Mouse (Mus musculus): Measurements from ENCODE around the gene Syt7. TPM values are rescaled to one million over a fixed set of nuclear protein-coding genes. Genes with fewer than 3 reads are reported as not detected.

The Syt7 gene
- polyA plus RNA-seq, 1 experiment from 2014 or later, result 0.10 TPM

DNA sequence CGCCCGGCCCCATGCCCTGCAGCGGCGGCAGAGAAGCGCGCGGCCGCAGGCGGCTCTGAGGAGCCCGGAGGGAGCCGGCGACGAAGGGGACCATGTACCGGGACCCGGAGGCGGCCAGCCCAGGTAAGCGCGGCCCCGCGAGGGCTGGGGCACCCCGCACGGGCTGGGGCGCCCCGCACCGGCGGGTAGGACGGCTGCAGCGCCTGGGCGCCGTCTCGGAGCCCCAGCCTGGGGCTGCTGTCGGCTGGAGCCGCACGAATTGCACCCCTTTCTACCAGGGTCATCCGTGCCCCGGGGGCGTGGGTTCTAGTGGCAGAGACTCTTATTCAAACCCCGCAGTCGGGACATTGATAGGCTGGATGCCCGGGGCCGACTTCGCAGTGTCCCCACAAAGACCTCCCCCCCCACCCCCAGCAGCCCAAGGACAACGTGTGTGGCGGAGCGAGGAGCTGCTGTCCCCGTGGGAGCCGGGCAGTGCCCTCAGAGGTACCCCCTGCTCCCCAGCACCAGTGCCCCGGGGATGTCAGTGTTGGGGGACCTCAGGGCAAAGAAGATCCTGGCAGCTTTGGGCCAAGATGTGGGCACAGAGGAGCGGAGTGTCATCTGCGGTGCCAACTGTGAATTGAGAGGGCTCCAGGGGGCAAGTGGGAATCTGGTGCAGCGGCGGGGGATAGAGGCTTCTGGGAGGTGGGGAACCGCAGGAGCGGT is 655 bp downstream of the Syt7 start:
- Histone ChIP-seq H3K9ac (peak overlapping the region; percentile 43; the same call in 1 of the 2 replicates), H3K27ac (no peak overlapping the region), H3K36me3 (no peaks in the 10 kb centered on the region), H3K4me3 (replicated peaks) (peak overlapping the region; percentile 59), H3K4me1 (replicated peaks) (peaks cover 15% of the 10 kb centered on the region; the same call in 1 of the 2 replicates), H3K27me3 (peaks cover 74% of the 10 kb centered on the region), H3K4me2 (peak overlapping the region; percentile 72), H3K9me3 (replicated peaks) (no peaks in the 10 kb centered on the region)
- no peak for DNase-seq
- WGBS (ENCODE audit: insufficient replicate concordance), result 4% methylated on average over 49 of the region's 54 CpGs
- peak; percentile 32; the same call in 1 of the 2 replicates for ATAC-seq (ENCODE audit: low read depth)

DNA sequence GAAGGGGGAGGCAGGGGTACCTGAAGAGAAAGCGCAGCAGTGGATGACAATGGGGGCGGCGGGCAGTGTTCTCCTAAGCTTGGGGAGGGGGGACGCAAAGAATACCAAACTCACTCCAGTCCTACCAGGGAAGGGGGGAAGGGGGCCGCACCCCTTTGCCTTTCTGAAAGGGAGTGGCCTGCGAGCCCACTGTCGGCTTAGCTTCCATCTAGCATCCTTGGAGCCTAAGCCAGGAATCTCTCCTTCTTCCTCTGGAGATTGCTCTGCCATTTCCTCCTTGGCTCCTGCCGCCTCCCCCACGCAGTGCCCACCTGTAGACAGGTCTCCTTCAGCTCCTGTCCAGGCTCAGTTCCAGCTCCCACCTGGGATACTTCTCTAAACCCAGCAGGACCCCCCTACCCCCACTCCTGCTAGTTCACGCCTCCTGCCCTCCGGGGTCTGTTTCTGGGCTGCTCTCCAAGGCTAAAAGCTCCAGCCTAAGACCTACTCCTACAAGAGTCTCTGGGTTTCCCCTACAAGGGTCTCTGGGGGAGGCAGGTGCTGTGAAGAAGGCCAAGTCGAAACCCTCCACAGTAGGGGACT is 1.3 kb downstream of the Syt7 start:
- ATAC-seq (ENCODE audit: low read depth), result no peak
- no peak overlapping the region for H3K27ac ChIP-seq

DNA sequence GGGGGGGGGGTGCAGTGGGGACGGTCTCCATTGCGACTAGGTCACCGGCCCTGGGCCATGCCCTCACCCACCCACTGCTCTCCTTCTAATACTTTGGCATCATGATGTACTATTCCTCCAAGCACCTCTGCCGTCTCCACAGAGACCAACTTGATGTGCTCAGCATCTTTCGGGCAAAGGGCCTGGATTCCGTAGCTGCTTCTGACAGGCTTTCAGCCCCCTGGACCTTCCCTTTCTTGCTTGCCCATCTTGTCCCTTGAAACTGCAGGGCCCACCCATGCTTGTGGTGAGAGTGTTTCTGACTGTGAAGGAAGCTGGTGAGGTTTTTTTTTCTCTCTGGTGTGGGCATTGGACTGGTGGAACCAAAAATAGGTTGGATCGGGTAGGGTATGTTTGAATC is 2.1 kb downstream of the Syt7 start:
- H3K9me3 ChIP-seq (replicated peaks), result no peaks in the 10 kb centered on the region
- H3K4me2 ChIP-seq, result no peak overlapping the region
- no peak overlapping the region for H3K4me3 ChIP-seq (replicated peaks)
- H3K27ac ChIP-seq, result no peak overlapping the region
- 47% methylated on average over 7 of the region's 7 CpGs for WGBS (ENCODE audit: insufficient replicate concordance)
- H3K9ac ChIP-seq, result no peak overlapping the region
- ATAC-seq (ENCODE audit: low read depth) (no peak), DNase-seq (no peak)
- peaks cover 60% of the 10 kb centered on the region for H3K27me3 ChIP-seq
- H3K4me1 ChIP-seq (replicated peaks), result peaks cover 15% of the 10 kb centered on the region; the same call in 1 of the 2 replicates
- H3K36me3 ChIP-seq, result no peaks in the 10 kb centered on the region

More for the DNA sequence above, 1.3 kb downstream of the Syt7 start:
- Histone ChIP-seq H3K9me3 (replicated peaks) (no peaks in the 10 kb centered on the region), H3K36me3 (no peaks in the 10 kb centered on the region), H3K9ac (no peak overlapping the region), H3K27me3 (peaks cover 68% of the 10 kb centered on the region), H3K4me1 (replicated peaks) (peaks cover 15% of the 10 kb centered on the region; the same call in 1 of the 2 replicates), H3K4me2 (0 out of 2 replicates have a peak overlapping the region, but pooled peaks have one; percentile 72), H3K4me3 (replicated peaks) (no peak overlapping the region)
- 14% methylated on average over 12 of the region's 12 CpGs for WGBS (ENCODE audit: insufficient replicate concordance)
- no peak for DNase-seq

DNA sequence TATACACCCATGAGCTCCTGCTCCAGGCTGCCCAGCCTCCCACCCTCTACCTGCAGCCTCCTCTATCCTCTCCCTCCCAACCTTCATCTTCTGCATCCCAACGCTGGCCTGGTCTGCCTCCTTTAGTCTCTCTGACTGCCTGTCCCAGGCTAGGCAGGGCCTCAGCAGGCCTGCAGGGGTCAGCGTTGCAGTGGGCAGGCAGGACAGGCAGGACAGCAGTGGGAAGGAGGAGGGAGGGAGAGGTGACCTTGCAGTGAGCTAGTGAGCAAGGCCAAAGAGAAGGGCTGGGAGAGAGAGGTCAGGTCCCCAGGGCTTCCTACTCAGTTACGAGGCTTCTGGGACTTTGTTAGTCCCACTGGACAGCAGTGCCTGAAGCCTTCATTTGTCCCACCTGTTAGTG is 3.1 kb downstream of the Syt7 start:
- Histone ChIP-seq H3K27me3 (peaks cover 54% of the 10 kb centered on the region), H3K36me3 (no peaks in the 10 kb centered on the region), H3K4me1 (replicated peaks) (peaks cover 15% of the 10 kb centered on the region; the same call in 1 of the 2 replicates), H3K9ac (no peak overlapping the region), H3K27ac (no peak overlapping the region), H3K9me3 (replicated peaks) (no peaks in the 10 kb centered on the region), H3K4me3 (replicated peaks) (no peak overlapping the region), H3K4me2 (no peak overlapping the region)
- ATAC-seq (ENCODE audit: low read depth) (no peak), DNase-seq (no peak)
- 14% methylated on average over 3 of the region's 3 CpGs for WGBS (ENCODE audit: insufficient replicate concordance)

DNA sequence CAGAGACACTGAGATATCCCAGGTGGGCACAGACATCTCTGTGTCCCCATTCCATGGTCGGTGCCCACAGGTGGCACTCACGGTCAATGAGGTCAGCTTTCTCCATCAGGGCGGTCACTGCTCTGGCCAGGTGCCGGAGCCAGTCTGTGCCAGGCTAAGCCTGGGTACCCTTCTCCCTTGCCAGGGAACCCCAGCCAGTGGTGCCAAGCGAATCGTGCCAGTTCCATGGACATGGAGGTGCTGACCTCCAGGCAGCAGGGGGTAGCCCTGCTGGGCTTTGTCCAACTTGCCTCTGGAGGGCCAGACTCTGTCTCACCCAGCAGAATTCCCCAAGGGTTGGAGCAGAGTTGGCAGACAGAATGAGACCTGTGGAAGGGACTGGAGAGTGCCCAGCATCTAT is 4.6 kb downstream of the Syt7 start:
- no peak overlapping the region for H3K9ac ChIP-seq
- no peaks in the 10 kb centered on the region for H3K36me3 ChIP-seq
- no peak overlapping the region for H3K27ac ChIP-seq
- peaks cover 13% of the 10 kb centered on the region; the same call in 1 of the 2 replicates for H3K4me1 ChIP-seq (replicated peaks)
- ATAC-seq (ENCODE audit: low read depth) (no peak), DNase-seq (no peak)
- no peaks in the 10 kb centered on the region for H3K9me3 ChIP-seq (replicated peaks)
- H3K4me3 ChIP-seq (replicated peaks), result no peak overlapping the region
- H3K27me3 ChIP-seq, result peaks cover 40% of the 10 kb centered on the region
- 68% methylated on average over 6 of the region's 6 CpGs for WGBS (ENCODE audit: insufficient replicate concordance)
- no peak overlapping the region for H3K4me2 ChIP-seq

DNA sequence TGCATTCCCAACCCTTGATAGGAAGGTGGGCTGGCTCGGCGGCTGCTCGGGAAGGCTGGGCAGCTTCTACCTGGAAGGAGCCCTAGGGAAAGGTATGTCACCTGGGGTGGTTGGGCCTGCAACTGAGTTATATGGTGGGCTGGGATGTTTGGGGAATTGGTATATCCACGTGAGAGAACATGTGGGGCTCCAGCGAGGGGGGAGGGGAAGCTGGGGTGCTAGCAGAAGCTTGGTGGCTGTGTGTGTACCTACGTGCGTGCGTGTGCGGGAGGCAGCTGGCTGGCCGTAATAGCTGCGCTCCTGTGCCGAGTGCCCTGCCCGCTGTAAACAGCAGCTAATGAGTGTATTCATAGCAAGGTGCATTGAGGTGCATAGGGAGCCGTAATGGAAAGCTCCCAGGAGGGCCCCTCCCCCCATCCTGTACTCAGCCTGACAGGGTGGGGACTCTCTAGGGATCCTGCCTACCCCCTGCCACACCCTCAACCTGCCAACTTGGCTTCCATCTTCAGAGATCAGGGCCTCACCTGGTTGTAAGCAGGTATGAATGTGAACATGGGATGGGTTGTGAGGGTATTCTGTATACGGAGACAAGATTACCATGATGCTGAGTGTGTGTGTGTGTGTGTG is 5.1 kb downstream of the Syt7 start:
- DNase-seq (no peak), ATAC-seq (ENCODE audit: low read depth) (no peak)
- Histone ChIP-seq H3K9me3 (replicated peaks) (no peaks in the 10 kb centered on the region), H3K4me1 (replicated peaks) (0 out of 2 replicates have a peak, but pooled peaks cover 8% of the 10 kb centered on the region), H3K27ac (no peak overlapping the region), H3K27me3 (peaks cover 34% of the 10 kb centered on the region), H3K4me2 (no peak overlapping the region), H3K4me3 (replicated peaks) (no peak overlapping the region), H3K9ac (no peak overlapping the region), H3K36me3 (no peaks in the 10 kb centered on the region)
- WGBS (ENCODE audit: insufficient replicate concordance), result 62% methylated on average over 15 of the region's 15 CpGs

DNA sequence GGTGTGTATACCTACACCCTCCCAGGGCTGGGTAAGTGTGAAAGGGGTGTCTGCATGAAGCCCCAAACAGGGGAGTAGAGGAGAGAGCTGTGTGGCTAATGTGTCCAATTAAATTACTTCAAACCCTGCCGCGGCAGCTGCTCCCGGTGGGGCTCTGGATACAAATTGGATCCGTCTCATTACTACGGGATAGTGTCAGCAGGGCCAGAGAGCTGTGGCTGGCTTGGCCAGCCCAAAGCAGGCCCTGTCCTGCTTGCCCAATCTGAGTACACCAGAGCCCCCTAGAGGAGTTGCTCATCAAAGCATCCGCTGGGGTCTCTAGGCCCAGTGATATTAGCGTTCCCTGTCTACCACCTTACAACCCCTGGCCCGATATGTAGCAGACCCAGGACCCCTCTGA is 6.3 kb downstream of the Syt7 start:
- DNase-seq (no peak), ATAC-seq (ENCODE audit: low read depth) (no peak)
- H3K9ac ChIP-seq, result no peak overlapping the region
- H3K9me3 ChIP-seq (replicated peaks), result no peaks in the 10 kb centered on the region
- H3K4me1 ChIP-seq (replicated peaks), result no peaks in the 10 kb centered on the region
- 24% methylated on average over 8 of the region's 8 CpGs for WGBS (ENCODE audit: insufficient replicate concordance)
- no peak overlapping the region for H3K27ac ChIP-seq
- peaks cover 23% of the 10 kb centered on the region for H3K27me3 ChIP-seq
- H3K36me3 ChIP-seq, result no peaks in the 10 kb centered on the region
- H3K4me3 ChIP-seq (replicated peaks), result no peak overlapping the region
- no peak overlapping the region for H3K4me2 ChIP-seq

DNA sequence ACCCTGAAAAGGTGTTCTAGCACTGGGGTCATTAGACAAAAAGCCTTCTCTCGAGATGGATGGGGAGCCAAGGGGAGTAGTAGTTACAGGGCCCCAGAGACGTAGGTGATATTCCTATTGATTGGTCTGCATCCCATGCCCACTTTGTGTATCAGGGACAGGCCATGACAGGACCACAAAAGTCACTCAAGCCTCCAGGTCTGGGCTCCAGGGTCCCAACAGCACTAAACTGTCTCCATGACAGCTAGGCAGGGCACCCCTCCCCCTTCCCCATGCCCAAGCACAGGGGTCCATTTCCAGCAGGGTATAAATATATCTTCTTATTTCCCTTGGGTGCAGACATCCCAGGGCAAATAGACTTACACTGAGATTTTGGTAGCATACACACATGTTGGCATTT is 8.1 kb downstream of the Syt7 start:
- Histone ChIP-seq H3K36me3 (no peaks in the 10 kb centered on the region), H3K4me3 (replicated peaks) (no peak overlapping the region), H3K9ac (no peak overlapping the region), H3K27me3 (peaks cover 5% of the 10 kb centered on the region; the same call in 1 of the 2 replicates), H3K4me2 (no peak overlapping the region), H3K9me3 (replicated peaks) (no peaks in the 10 kb centered on the region), H3K4me1 (replicated peaks) (no peaks in the 10 kb centered on the region), H3K27ac (no peak overlapping the region)
- WGBS (ENCODE audit: insufficient replicate concordance), result 40% methylated on average over 2 of the region's 2 CpGs
- ATAC-seq (ENCODE audit: low read depth) (no peak), DNase-seq (no peak)

DNA sequence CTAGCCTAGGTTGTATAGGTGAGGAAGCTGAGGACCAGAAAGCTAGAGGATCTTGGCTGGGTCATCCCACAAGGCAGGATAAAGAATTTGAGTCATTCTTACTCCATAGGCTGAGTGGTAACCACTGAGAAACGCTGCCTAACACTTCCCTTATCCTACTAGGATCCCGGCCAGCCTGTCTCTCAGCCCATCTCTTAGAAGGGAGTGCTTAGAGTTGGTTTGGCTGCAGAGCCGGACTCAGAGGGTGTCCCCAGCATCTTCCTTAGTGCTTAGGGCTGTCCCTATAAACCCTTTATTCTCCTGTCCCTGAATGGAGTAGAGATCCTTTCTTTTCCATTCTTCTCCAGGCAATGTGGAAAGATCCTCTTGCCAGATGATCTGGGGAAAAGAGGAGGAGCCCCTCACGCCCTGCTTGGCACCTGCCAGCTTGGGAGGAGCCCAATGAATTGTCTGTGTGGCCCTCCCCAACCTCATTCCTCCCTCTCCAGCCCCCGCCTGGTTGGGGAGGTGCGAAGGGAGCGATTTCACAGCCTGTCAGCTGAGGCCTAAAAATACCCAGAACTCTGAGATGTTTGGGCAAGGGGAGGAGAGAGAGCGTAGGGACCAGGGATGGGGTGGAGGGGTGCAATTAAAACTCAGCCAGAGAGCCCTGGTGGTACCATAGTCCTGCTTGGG is 8.7 kb downstream of the Syt7 start:
- Histone ChIP-seq H3K36me3 (no peaks in the 10 kb centered on the region), H3K27ac (no peak overlapping the region), H3K4me1 (replicated peaks) (no peaks in the 10 kb centered on the region), H3K9ac (no peak overlapping the region), H3K4me2 (no peak overlapping the region), H3K27me3 (0 out of 2 replicates have a peak, but pooled peaks cover 3% of the 10 kb centered on the region), H3K9me3 (replicated peaks) (no peaks in the 10 kb centered on the region), H3K4me3 (replicated peaks) (no peak overlapping the region)
- DNase-seq, result no peak
- WGBS (ENCODE audit: insufficient replicate concordance), result 28% methylated on average over 8 of the region's 8 CpGs
- no peak for ATAC-seq (ENCODE audit: low read depth)

DNA sequence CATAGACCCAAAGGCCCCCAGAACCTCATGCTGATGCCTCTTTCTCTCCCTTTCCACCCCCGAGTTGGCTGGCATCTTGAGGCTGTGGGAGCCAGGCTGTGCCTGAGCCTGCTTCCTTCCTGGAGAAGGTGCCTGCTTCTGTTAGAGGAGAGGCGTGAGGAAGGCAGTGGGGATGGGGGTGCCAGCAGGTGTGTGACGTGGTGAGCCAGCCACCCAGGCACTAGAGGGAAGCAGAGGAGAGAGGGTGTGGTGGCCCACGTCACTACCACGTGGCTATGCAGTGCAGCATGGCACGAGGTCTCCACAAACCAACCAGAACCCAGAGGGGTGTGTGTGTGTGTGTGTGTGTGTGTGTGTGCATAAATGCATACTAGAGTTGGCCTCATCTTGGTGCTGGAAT is 9.4 kb downstream of the Syt7 start:
- H3K4me3 ChIP-seq (replicated peaks), result no peak overlapping the region
- no peak overlapping the region for H3K4me2 ChIP-seq
- DNase-seq, result no peak
- no peaks in the 10 kb centered on the region for H3K9me3 ChIP-seq (replicated peaks)
- no peak overlapping the region for H3K27ac ChIP-seq
- no peak overlapping the region for H3K9ac ChIP-seq
- WGBS (ENCODE audit: insufficient replicate concordance), result 36% methylated on average over 6 of the region's 6 CpGs
- H3K27me3 ChIP-seq, result 0 out of 2 replicates have a peak, but pooled peaks cover under 1% of the 10 kb centered on the region
- no peaks in the 10 kb centered on the region for H3K4me1 ChIP-seq (replicated peaks)
- no peaks in the 10 kb centered on the region for H3K36me3 ChIP-seq
- ATAC-seq (ENCODE audit: low read depth), result no peak

Measured in liver, embryonic 13.5 days (tissue).